Mouse (Mus musculus) G1E (cell line): ENCODE measurements at regions not wholly inside any gene's neighbourhood (a gene's known extent, or its start where the extent isn't known, plus 50 kb on each side); places are given as distances from the start of the nearest gene placed in this dataset.

ENCODE experiments used
- CTCF ChIP-seq: IDR thresholded peaks from 2 replicates; pipeline ENCODE4 v1.5.1; 2012; ENCODE audit warnings: low read depth, low read length, inconsistent platforms, mixed read lengths
- GATA1 ChIP-seq: IDR thresholded peaks from 2 replicates; pipeline ENCODE4 v1.6.1; 2012; ENCODE audit warnings: borderline replicate concordance, low read length, inconsistent platforms, mixed read lengths
- TAL1 ChIP-seq: conservative IDR thresholded peaks from 2 replicates; pipeline ENCODE4 v1.6.1; 2012; ENCODE audit warnings: low read depth, low read length, inconsistent platforms, mixed read lengths

DNA sequence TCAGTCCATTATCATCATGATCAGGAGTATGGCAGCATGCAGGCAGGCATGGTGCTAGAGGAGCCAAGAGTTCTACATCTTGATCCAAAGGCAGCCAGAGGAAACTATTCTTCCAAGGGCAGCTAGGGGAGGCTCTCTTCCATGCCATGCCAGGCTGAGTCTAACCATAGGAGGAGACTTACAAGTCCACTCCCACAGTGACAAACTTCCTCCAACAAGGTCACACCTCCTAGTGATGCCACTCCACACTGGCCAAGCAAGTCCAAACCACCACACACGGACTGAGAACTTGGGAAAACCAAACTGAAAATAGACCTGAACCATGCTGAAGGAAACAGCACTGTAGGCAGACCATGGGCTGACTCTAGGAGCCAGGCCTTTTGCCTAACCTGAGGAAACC is 197.4 kb downstream of the Prex1 start:
- TF ChIP-seq CTCF (no peak), TAL1 (no peak), GATA1 (no peak)
